Mouse (Mus musculus) megakaryocyte, embryonic 14.5 days (primary cell): ENCODE data around the gene Cstl1.

Source experiments
- FLI1 ChIP-seq: IDR thresholded peaks from 2 replicates; pipeline ENCODE4 v1.6.1; 2012; ENCODE audit warnings: low read length, inconsistent platforms, mixed read lengths
- GATA1 ChIP-seq: IDR thresholded peaks from 3 replicates; pipeline ENCODE4 v1.6.1; 2012; ENCODE audit warnings: mixed read lengths, low read length, inconsistent platforms, borderline replicate concordance

GRCm38 (mm10) chr2:148801491-148801921 is 51.3 kb downstream of the Cstl1 start:
- no peak for TF ChIP-seq GATA1
- no peak for TF ChIP-seq FLI1
